Mouse (Mus musculus): ENCODE data around the gene Gpr132. TPM values are rescaled to one million over a fixed set of nuclear protein-coding genes. Genes with fewer than 3 reads are reported as not detected.
A peak's percentile ranks its signal among the peaks of the same experiment; 100 is the strongest.

Gene Gpr132
- polyA plus RNA-seq, 1 experiment = 77.9 TPM

GRCm38 (mm10) chr12:112814682-112815470 is 53.2 kb downstream of the Gpr132 start:
- Histone ChIP-seq H3K36me3 (ENCODE audit: control insufficient read depth, insufficient read depth, low read length) (peaks cover 6% of the 10 kb centered on the region), H3K27ac (ENCODE audit: insufficient read depth, low read length) (no peak overlapping the region), H3K27me3 (ENCODE audit: control insufficient read depth, insufficient read depth, low read length) (no peaks in the 10 kb centered on the region), H3K4me3 (ENCODE audit: extremely low read depth, insufficient read depth, insufficient read length) (no peak overlapping the region), H3K4me1 (ENCODE audit: control insufficient read depth, insufficient read depth, insufficient read length) (no peaks in the 10 kb centered on the region)
- WGBS = 91% methylated on average over 14 of the region's 14 CpGs
- no peak for DNase-seq (ENCODE audit: low read depth in 1 of 2, low spot score in 2 of 2)
- TF ChIP-seq POLR2A (IDR thresholded peaks at IDR 0.05; ENCODE audit: low read depth, low read length) (no peak), CTCF (IDR thresholded peaks at IDR 0.05; ENCODE audit: extremely low read depth, insufficient read depth, insufficient read length, insufficient replicate concordance) (no peak)

DNA sequence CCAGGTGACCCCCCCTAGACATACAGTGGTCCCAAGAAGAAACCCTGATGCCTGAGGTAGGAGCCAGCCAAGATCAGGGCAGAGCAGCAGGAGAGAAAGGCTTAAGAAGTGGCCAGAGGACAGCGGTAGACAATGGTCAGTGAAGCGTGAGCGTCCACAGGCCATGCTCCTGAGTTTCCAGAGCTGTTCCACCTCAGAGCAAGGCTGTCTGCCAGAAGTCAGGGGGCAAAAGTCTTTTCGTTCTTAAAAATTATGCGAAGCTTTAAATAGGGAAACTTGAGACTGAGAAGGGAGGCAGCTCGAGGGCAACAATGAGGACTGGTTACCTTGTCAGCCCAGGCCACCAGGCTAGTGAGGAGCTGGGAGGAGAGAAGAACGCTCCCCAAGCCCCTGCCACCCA is 54.7 kb downstream of the Gpr132 start:
- WGBS = 94% methylated on average over 7 of the region's 7 CpGs
- Histone ChIP-seq H3K27ac (ENCODE audit: insufficient read depth, low read length) (no peak overlapping the region), H3K4me3 (ENCODE audit: extremely low read depth, insufficient read depth, insufficient read length) (no peak overlapping the region), H3K4me1 (ENCODE audit: control insufficient read depth, insufficient read depth, insufficient read length) (peaks cover 4% of the 10 kb centered on the region; the same call in 1 of the 2 replicates), H3K27me3 (ENCODE audit: control insufficient read depth, insufficient read depth, low read length) (no peaks in the 10 kb centered on the region), H3K36me3 (ENCODE audit: control insufficient read depth, insufficient read depth, low read length) (0 out of 2 replicates have a peak, but pooled peaks cover under 1% of the 10 kb centered on the region)
- no peak for DNase-seq (ENCODE audit: low read depth in 1 of 2, low spot score in 2 of 2)
- TF ChIP-seq POLR2A (IDR thresholded peaks at IDR 0.05; ENCODE audit: low read depth, low read length) (no peak), CTCF (IDR thresholded peaks at IDR 0.05; ENCODE audit: extremely low read depth, insufficient read depth, insufficient read length, insufficient replicate concordance) (no peak)

DNA sequence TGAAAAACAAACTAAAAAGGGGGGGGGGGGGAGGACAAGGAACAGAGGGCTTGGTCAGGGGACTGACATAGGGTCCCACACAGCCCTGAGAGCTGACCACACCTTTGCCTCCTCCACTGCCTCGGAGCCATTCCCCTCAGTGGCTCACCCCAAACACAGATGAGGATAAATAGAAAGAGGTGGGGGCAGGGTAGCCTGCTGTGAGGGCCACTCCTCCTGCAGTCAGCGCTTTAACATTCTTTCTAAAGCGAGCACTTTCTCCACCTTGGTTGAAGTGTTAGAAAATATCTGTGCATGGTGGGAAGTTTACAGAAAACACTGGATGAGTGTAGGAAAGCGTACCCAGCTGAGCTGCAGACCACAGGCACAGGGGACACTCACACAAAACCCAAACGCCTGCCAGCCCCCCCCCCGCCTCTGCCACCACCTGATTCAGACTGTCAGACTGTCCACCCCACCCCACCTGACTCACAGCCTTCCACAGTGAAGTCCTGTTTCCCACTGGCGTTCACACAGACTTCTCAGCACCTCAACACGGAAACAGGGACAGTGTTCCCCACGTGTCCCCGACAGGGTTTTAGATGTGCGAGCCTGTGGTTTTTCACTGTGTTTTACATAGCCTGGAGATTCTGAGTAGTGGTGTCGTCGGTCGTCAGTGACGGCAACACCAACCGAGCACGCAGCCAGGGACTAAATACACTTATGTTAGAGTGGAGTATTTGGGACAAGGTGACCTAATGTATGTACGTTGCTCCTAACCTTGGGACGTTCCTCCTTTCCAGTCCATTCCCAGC is 57.7 kb downstream of the Gpr132 start:
- no peaks in the 10 kb centered on the region for H3K36me3 ChIP-seq (ENCODE audit: control insufficient read depth, insufficient read depth, low read length)
- H3K4me1 ChIP-seq (ENCODE audit: control insufficient read depth, insufficient read depth, insufficient read length) = peaks cover 4% of the 10 kb centered on the region; the same call in 1 of the 2 replicates
- 77% methylated on average over 19 of the region's 19 CpGs for WGBS
- H3K27me3 ChIP-seq (ENCODE audit: control insufficient read depth, insufficient read depth, low read length) = no peaks in the 10 kb centered on the region
- no peak for TF ChIP-seq POLR2A (IDR thresholded peaks at IDR 0.05; ENCODE audit: low read depth, low read length)
- no peak for TF ChIP-seq CTCF (IDR thresholded peaks at IDR 0.05; ENCODE audit: extremely low read depth, insufficient read depth, insufficient read length, insufficient replicate concordance)
- no peak for DNase-seq (ENCODE audit: low read depth in 1 of 2, low spot score in 2 of 2)
- H3K27ac ChIP-seq (ENCODE audit: insufficient read depth, low read length) = no peak overlapping the region
- no peak overlapping the region for H3K4me3 ChIP-seq (ENCODE audit: extremely low read depth, insufficient read depth, insufficient read length)

- Histone ChIP-seq H3K36me3 (ENCODE audit: control insufficient read depth, insufficient read depth, low read length) (no peaks in the 10 kb centered on the region), H3K4me1 (ENCODE audit: control insufficient read depth, insufficient read depth, insufficient read length) (peaks cover 4% of the 10 kb centered on the region; the same call in 1 of the 2 replicates), H3K27me3 (ENCODE audit: control insufficient read depth, insufficient read depth, low read length) (no peaks in the 10 kb centered on the region), H3K27ac (ENCODE audit: insufficient read depth, low read length) (no peak overlapping the region), H3K4me3 (ENCODE audit: extremely low read depth, insufficient read depth, insufficient read length) (peak overlapping the region; percentile 62)
- no peak for TF ChIP-seq CTCF (IDR thresholded peaks at IDR 0.05; ENCODE audit: extremely low read depth, insufficient read depth, insufficient read length, insufficient replicate concordance)
- no peak for TF ChIP-seq POLR2A (IDR thresholded peaks at IDR 0.05; ENCODE audit: low read depth, low read length)
- DNase-seq (ENCODE audit: low read depth in 1 of 2, low spot score in 2 of 2) = no peak
- 16% methylated on average over 8 of the region's 8 CpGs for WGBS
Observed at GRCm38 (mm10) chr12:112809641-112810040, 58.4 kb downstream of the Gpr132 start.

DNA sequence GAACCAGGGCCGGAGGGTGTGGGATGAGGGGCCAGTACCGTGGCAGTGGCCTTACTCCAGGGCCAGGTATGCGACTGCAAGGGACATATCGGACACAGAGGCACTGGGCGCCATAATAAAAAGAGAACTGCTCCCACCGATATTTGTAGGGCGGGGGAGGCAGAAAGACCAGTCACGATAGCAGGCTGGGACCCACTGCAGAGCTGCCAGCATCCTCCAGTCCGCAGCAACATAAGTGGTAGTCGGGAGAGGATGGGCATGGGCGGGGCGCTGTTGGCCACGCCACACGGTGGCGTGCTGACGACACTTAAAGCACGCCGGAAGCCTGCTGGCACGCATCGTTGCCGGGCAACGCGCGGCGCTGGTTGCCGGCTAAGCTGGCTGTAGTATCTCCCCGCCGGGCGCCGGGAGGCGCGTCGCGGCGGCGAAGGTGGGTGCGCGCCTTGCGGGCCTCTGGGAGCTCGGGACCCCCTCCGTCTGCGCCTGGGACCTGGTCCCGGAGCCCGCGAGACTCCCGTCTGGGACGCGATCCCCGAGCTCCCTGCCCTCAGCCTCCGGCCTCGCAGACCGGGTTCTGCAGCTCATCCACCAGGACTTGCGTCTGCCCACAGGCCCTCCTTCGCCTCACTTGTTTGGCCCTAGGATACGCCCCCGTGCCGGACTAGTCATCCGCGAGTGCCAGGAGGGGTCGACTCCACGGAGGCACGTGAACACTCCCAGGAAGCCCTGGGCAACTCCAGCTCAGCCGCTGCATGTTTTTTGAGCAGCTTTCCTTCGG is 59.3 kb downstream of the Gpr132 start, which contains the start of gene Clba1:
Gene Clba1, plus strand, starts transcription at position 351 of the 778 bp plus-strand sequence.
- WGBS = 3% methylated on average over 64 of the region's 64 CpGs
- Histone ChIP-seq H3K4me1 (ENCODE audit: control insufficient read depth, insufficient read depth, insufficient read length) (peaks cover 4% of the 10 kb centered on the region; the same call in 1 of the 2 replicates), H3K27me3 (ENCODE audit: control insufficient read depth, insufficient read depth, low read length) (no peaks in the 10 kb centered on the region), H3K27ac (ENCODE audit: insufficient read depth, low read length) (no peak within 1 kb of the TSS), H3K36me3 (ENCODE audit: control insufficient read depth, insufficient read depth, low read length) (no peaks in the 10 kb centered on the region), H3K4me3 (ENCODE audit: extremely low read depth, insufficient read depth, insufficient read length) (peak within 1 kb of the TSS; percentile 62)
- 0 out of 2 replicates have a peak, but pooled peaks have one; percentile 22 for TF ChIP-seq CTCF (IDR thresholded peaks at IDR 0.05; ENCODE audit: extremely low read depth, insufficient read depth, insufficient read length, insufficient replicate concordance)
- TF ChIP-seq POLR2A (IDR thresholded peaks at IDR 0.05; ENCODE audit: low read depth, low read length) = no peak
- peak; percentile 79 to 87 for DNase-seq (ENCODE audit: low read depth in 1 of 2, low spot score in 2 of 2)

DNA sequence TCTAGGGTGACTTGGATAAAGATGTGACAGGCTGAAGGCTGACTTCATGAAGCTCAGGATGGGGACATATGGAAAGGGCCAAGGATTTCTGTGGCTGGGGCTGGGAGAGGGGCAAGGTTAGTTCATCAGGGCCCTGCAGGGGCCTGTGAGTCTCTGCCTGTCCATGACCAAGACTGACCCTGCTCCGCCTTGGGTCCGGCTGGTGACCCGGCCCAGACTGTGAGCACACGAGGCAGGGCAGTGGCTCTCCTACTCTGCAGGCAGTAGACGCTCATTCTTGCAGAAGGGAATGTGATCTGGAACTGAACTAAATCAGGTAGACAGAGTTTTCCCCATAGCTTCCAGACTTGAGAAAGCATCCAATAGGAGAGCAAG is 59.8 kb downstream of the Gpr132 start:
- Histone ChIP-seq H3K36me3 (ENCODE audit: control insufficient read depth, insufficient read depth, low read length) (no peaks in the 10 kb centered on the region), H3K4me3 (ENCODE audit: extremely low read depth, insufficient read depth, insufficient read length) (no peak overlapping the region), H3K27me3 (ENCODE audit: control insufficient read depth, insufficient read depth, low read length) (peaks cover under 1% of the 10 kb centered on the region; the same call in 1 of the 2 replicates), H3K4me1 (ENCODE audit: control insufficient read depth, insufficient read depth, insufficient read length) (peaks cover 4% of the 10 kb centered on the region; the same call in 1 of the 2 replicates), H3K27ac (ENCODE audit: insufficient read depth, low read length) (no peak overlapping the region)
- no peak for DNase-seq (ENCODE audit: low read depth in 1 of 2, low spot score in 2 of 2)
- WGBS = 82% methylated on average over 5 of the region's 5 CpGs
- TF ChIP-seq POLR2A (IDR thresholded peaks at IDR 0.05; ENCODE audit: low read depth, low read length) = no peak

All from spleen, adult 2 months (tissue).